Mouse (Mus musculus): ENCODE results near the gene Mfap1a.
"Not testable (repeated sequence)": the region's sequence is repeated elsewhere in the genome, so short reads cannot be mapped to it uniquely, and the experiment has no call there.

The Mfap1a gene

DNA sequence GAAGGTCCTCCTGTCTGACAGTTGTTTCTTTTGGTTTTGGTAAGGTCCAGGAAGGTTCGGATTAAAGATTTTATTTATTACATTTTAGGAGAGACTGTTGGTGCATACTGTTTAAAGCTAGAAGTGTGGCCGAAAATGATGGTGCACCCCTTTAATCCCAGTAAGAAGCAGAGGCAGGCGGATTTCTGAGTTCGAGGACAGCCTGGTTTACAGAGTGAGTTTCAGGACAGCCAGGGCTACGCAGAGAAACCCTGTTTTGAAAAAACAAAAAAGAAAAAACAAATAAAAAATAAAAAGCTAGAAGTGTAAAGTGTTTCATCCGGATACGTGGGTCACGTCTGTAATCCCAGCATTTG is 32.3 kb downstream of the Mfap1a start:
- DNase-seq (ENCODE audit: low read depth), result no peak

DNA sequence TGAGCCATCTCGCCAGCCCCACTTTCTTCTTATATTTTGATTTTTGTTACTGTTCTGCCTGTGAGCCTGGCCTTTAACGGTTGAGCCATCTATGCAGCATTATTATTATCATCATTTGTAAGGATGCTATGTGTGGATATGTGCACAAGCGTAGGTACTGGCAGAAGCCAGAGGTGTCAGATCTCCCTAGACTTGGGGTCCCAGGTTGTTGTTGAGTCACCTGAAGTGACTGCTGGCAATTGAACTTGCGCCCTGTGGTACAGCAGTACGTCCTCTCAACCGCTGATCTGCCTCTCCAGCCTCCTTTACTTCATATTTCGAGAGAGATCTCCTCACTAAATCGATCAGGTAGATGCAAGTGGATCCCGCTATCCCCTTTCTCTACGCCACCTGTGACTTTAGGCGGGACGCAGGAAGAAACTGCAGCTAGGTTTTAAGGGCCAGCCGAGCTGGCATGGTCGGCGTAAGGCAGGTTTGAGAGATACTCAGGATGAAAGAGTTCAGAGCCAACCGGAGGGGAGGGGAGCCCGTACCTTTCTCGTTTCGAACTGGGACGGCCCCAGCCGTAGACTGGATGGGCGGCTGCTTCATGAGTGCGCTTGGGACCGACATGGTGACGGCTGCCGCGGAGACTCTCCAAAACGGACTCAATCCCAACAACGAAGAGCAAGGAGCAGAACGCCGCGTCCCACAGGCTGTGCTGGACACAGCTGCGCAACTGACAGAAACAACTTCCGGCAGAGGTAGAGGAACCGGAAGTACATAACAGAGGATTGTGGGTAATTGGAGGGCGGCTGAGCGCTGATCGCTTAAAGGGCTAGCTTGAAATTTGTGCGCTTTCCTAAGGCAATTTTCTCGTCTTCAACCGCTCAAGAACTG is 32.9 kb downstream of the Mfap1a start, which contains the start of gene Mfap1b:
TSS of gene Mfap1b (minus strand) at position 767 of the 879 bp plus-strand sequence.
- DNase-seq (ENCODE audit: low read depth), result peak; percentile 92

DNA sequence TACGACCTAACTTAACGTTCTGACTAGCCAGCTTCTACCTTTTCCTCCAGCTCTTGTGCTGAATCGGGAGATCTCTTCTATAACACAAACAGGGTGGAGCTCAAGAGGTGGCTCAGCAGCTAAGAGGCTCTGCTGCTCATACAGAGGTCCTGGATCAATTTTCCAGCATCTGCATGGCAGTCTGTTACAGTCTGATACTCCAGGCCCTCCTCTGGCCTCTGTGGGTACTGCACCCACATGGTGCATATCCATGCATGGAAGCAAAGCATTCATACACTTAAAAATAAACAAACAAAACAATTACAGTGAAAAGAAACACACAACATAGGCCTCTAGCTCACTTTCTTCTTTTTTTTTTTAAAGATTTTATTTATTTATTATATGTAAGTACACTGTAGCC is 33.7 kb downstream of the Mfap1a start:
- DNase-seq (ENCODE audit: low read depth), result not testable (repeated sequence)

DNA sequence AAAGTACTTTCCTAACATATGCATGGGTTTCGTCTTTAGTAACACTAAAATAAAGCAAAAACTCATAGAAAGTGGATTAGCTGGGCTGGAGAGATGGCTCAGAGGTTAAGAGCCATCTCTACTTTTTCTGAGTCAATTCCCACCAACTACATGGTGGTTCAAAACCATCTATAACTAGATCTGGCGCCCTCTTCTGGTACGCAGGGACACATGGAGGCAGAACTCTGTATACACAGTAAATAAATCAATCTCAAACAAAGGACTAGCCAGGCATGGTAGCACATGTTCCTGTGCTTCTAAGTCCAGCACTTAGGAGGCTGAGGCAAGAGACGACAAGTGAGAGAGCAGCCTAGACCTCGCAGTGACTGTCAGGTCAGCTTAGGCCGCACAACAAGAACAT is 37.5 kb downstream of the Mfap1a start:
- DNase-seq (ENCODE audit: low read depth), result not testable (repeated sequence)

DNA sequence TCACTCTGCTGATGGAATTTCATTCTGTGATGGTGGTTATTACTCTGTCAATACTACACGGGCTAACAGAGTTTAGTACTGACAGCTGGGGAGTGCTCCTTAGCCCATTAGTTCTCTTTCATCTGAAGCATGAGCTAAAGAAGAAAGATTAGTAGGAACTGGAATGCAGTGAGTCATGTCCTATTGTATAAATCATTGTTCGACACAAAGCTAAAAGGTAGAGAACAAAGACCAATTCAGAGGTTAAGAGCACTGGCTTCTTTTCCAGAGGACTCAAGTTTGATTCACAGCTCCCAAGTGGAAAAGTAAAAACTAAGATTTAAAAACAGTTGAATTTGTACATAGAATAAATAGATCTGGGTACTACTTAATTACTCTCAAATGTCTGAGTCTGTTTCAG is 46.4 kb downstream of the Mfap1a start:
- no peak for DNase-seq (ENCODE audit: low read depth)

DNA sequence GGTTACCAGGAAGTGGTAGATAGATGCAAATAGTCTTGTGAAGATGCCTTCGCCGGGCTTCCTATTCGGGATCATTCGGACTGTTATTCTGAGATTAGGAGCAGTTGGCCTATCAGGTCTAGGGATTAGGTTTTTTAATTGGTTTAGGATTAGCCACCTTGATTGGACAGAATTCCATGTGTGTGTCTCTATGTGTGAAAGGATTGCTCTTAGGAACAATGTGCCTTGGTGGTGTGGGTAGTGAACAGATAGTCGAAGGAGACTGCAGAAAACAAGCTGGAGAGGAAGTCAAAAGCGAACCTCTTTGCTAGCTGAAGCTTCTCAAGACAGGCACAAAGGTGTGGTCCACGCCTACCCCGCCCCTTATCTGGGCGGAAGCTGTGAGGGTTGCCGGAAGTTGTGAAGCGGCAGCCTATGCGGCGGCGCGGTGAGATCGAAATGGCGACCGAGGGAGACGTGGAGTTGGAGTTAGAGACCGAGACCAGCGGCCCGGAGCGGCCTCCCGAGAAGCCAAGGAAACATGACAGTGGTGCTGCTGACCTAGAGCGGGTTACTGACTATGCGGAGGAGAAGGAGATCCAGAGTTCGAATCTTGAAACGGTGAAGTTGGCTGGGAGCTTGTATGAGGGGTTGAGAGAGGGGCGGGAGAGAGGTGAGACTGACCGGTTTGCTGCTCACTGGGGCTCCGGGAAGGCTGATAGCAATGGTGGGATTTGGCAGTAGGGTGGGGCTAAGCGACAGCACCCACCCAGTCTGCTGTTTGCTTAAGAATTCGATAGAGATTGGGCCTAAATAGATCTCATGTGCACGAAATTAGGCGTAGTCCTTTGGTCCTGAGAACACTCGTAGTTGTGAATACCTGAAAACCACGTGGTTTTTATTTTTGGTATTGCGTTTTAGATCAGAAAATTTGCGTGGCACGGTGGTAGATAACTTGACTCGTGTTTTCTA is 49.5 kb downstream of the Mfap1a start, which contains the start of gene Serinc4:
TSS of gene Serinc4 (minus strand) at position 90 of the 951 bp plus-strand sequence.
- peak; percentile 95 for DNase-seq (ENCODE audit: low read depth)

DNA sequence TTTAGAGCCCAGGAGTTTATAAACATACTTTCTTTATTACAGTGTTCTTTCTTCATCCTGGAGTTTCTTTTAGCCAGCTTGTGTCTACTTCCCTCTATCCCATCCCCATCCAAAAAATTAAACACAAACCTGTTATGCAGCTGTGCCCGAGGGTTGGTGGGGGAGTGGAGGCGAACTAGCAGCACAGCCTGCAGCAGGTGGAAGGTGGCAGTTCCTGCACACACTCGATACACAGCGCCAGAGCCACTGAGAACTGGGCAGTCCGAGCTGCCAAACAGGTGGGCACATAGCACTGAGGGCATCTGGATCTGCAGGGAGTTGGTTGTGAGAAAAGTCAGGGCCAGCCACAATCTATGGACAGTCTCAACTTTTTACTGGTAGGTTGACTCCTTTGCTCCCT is 50.9 kb downstream of the Mfap1a start:
- DNase-seq (ENCODE audit: low read depth), result no peak

DNA sequence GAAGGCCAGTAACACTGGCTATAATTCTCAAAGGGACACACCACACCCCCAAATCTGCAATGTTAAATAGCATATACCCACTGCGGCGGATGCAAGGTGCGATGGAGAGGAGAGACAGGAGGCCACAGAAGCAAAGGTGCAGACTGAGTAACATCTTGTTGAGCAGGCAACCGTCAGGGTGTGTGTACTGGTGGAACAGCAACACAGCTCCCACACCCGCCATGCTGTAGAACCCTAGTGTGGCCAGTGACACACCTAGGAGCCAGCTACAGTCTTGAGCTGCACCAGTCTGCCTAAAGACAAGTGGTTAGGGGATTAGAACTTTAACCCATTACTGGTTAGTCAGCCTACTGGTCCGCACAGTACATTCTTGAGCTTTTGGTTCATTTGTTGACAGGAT is 52.5 kb downstream of the Mfap1a start:
- no peak for DNase-seq (ENCODE audit: low read depth)

DNA sequence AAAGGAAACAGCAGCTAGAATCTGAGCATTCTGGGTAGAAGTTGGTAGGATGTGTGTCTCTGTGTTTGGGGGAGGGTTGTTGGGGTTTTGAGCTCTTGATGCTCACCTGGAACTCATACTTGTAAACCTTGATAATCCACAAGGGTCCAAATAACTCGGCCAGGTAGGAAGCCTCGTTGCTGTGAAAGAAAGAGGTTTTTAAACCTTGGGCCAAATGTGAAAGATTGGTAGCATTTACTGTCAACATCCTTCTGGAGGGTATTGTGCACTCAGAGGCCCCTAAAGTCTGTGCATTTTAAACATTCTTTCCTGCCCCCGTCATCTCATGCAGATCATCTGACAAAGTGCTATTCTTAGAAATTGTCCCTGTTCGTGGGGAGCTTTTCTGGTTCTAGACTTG is 53.5 kb downstream of the Mfap1a start, which contains the start of gene Hypk:
TSS of gene Hypk (plus strand) at position 301 of the 400 bp plus-strand sequence.
- no peak for DNase-seq (ENCODE audit: low read depth)

DNA sequence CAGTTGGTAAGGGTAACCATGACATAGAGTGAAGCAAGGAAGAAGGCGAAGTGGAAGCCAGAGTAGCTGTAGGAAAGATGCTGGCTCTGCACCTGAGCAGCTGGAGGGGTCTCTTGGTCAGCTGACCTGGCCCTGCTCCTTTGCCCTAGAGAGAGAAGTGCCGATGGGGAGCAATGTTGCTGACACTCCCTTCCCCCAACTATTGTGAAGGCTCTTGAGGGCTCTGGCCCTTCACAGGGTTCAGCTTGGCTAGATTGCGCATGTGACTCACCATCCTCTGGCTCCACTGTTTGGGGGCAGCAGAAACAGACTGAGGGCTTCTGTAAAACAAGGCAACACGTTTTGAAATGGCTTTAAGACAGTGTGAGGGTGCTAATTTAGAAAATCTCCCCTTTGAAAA is 54.1 kb downstream of the Mfap1a start:
- DNase-seq (ENCODE audit: low read depth), result no peak

DNA sequence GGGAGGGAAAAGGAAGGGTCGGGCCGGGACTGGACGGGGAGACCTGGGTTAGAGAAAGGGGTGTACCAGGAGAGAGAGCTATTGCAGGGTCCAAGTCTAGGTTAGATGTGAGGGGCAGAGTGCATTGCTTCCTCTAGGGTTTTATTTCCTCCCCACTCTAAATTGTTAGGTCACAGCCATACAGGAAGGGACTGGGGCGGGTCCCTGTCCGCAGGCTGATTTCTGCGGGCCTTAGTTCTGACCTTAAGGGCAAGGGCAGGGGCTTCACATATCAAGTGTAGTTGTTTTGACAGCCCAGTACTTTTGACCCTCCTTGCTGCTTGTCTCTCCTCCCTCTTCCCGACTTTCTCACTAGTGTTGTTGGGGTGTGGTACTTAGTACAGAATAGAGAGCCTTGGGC is 56.4 kb downstream of the Mfap1a start:
- peak; percentile 44 for DNase-seq (ENCODE audit: low read depth)

DNA sequence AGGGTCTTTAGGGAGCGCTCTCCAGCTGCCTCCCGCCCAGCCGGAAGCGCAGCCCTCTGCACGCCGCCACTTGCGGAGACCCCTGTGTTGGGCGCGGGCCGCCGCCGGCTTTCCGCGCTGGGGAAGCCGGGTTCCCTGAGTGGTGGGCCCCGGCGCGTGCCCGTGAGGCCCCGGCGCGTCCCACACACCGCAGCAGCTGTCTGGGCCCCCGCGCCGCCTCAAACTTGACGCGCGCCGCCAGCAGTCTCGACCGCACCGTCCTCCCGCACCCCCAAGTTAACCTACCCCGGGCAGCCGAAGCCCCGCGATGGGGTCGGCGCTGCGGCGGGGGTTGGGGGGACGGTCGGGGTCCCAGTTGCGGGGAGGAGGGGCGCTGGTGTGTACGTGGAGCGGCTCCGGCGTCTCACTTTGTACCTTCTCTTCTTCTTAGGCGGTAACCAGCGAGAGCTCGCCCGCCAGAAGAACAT is 56.9 kb downstream of the Mfap1a start:
- no peak for DNase-seq (ENCODE audit: low read depth)

DNA sequence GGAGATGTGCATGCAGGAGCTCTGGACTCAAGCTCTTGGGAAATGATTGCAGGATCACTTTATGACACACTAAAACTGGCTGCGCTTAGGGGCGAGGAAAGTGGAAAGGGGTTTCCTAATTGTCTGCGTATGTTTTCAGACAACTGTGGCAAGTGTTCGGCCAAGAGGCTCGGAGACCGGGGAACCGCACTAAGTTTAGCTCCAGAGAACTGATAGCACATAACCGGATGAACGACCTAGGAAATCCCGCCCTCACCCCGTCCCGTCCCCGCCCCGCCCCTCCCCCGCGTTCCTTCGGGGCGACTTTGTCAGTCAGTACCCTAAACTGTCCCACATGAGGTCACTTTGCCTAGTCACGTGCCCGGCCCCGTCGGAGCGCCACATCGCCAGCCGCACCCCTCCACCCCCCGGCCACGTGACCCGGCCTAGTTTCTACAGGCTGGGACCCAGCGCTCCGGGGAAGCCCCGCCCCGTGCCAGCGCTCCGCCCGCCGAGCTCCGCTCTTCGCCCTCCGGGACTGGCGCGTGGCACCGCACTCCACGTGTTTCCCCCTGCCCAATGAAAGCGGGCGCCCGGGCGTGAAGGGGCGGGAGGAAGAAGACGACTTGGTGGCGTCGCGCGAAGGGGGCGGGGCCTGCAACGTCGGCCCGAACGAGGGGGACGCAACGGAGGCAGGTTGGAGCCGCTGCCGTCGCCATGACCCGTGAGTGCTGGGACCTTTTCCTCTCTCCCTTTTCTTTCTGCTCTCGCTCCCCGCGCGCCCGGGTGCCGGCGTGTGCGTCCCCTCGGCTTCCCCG is 57.5 kb downstream of the Mfap1a start, which contains the start of gene Serf2:
TSS of gene Serf2 (plus strand) at position 457 of the 797 bp plus-strand sequence.
- DNase-seq (ENCODE audit: low read depth), result peak; percentile 99

DNA sequence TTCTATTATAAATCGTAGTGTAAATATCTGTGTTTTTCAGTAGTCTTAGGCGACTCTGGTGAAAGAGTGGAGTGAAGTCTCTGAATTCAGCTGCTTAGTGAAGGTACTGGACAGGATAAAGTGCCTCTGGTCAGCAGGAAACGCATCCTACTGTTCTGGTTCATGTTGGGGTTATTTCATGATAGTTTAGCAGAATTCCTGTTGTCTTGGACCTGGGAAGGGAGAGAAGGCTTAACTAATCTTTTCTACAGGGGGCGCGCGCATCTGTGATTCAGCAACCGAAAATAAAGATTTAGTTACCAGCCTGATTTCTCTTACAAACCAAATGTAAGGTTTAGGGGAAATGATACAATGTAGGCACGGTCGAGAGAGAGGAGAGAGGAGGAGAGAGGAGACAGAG is 58.3 kb downstream of the Mfap1a start:
- DNase-seq (ENCODE audit: low read depth), result peak; percentile 64

DNA sequence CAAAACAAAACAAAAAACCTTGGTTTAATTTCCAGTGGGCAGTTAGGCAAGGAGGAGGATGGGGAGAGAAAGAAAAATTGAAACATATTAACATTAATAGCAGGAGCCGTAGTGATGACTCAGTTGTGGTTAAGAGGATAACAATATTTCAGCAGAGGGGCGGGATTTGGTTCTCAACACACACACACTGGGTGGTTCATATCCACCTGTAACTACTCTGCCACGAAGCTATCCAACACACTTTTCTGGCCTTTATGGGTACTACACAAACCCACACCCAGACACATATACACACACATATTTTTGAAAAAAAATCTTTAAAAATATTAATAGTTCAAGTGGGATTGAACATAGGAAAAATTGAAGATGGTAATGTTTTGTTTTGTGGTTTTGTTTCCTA is 59.5 kb downstream of the Mfap1a start:
- peak; percentile 57 for DNase-seq (ENCODE audit: low read depth)

DNA sequence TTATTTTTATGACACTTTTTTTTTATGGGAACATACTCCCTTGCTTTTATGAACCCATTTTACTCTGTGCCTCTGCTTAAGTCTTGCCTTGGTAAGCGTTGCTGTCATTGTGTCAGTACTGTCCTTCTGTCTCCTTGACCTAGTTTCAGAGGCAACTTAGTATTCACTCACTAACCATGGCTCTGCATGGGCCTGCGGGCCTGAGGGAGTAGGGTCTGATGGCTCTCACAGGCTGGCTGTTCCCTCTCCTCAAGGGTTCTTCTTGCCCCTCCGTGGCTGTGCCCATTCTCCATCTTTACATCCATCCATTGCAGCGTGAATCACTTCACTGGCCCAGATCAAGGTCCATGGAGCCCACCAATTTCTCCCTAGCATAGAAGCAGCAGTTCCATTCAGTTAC is 60.0 kb downstream of the Mfap1a start:
- DNase-seq (ENCODE audit: low read depth), result no peak

DNA sequence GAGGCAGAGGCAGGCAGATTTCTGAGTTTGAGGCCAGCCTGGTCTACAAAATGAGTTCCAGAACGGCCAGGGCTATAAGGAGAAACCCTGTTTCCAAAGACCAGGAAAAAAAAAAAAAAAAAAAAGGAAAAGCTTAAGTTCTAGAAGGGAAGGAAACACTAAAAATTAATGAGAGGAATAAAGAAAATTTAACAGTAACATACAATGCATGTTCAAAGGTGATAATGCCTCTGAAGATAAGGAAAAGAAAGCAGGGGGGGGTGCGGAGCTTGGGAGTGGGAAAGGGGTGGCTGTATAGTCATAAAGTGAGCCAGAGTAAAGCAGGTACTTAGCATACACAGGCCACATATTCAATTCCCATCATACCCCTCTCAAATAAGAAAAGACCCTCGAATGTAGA is 61.3 kb downstream of the Mfap1a start:
- DNase-seq (ENCODE audit: low read depth), result no peak

DNA sequence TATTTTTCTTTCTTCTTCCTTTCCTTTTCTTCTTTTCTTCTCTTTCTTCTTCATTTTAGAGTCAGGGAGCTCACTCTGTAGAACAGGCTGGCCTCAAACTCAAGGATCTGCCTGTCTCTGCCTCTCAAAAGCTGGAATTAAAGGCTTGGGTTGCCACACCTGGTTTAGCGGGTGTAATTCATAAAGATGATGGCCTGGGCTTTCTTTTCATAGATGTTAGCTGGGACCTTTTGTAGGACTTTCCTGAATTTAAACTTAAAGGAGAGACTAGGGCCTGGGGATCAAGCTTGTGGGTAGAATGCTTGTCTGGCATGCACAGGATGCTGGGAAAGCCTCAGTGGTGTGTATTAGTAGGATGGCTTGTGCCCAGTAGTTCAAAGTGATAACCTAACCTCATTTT is 62.3 kb downstream of the Mfap1a start, which contains the start of gene Ell3:
TSS of gene Ell3 (minus strand) at position 101 of the 400 bp plus-strand sequence.
- no peak for DNase-seq (ENCODE audit: low read depth)

DNA sequence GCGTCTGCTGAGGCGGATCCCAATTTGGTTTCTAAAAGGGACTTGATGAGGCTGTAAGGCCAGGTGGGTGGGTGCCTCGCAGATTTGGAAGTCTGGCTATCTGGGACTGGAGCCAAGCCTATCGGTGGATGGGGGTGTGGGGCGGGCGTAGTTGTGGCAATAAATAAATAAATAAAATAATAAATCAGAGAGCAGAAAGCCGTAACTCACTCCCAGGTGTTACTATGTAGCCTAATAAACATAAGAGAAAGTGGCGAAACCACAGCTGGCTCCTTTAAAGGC is 63.5 kb downstream of the Mfap1a start:
- DNase-seq (ENCODE audit: low read depth), result no peak

DNA sequence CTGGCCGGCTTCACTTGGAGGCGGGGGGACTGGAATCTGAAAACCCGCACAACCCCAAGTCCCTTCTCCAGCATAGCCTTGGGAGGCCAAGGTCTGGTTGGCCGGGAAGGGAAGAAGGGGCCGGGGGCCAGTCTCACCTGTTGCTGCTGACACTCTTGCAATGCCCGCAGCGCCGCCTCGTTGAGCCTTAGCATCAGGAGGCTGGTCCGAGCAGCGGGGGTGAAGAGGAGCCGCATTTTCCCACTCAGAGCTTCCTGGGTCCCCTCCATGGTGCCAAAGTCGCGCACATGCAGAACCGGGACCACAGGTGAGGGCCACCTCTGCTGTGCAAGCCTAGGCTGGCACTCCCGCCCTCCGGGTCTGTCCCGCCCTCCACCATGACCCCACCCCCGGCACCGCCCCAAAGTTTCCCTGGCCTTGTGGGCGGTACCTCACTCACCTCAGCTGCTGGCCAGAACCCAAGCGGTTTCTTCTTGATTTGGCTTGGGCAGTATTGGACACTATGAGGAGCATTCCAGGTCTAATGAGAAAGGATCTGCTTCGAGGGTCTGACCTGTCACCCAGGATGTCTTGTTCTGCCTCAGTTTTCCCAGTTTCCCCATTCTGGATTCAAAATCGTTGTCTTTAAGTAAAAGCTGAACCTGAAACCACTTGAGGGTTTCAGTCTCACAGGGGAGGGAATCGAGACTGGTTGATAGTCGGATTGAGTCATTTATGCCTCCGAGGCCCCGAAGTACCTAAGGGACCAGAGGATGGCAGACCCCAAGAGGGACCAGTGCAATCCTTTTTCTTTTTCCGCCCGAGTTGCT is 64.0 kb downstream of the Mfap1a start:
- DNase-seq (ENCODE audit: low read depth), result peak; percentile 92

Data from induced T-regulatory cell, adult 2 months (primary cell).